Mouse (Mus musculus): ENCODE results near the gene Lyrm1. TPM values are rescaled to one million over a fixed set of nuclear protein-coding genes. Genes with fewer than 3 reads are reported as not detected.

Lyrm1 gene
- polyA plus RNA-seq, 1 experiment = 4.4 TPM

- TF ChIP-seq POLR2A (IDR thresholded peaks at IDR 0.05; ENCODE audit: borderline replicate concordance, control insufficient read depth, low read depth, low read length) (no peak), CTCF (IDR thresholded peaks at IDR 0.05; ENCODE audit: control insufficient read depth, insufficient read depth, low read length) (no peak)
- Histone ChIP-seq H3K4me1 (ENCODE audit: control insufficient read depth, insufficient read depth, low read length) (peaks cover 1% of the 10 kb centered on the region; the same call in 1 of the 2 replicates), H3K27ac (ENCODE audit: control insufficient read depth, insufficient read depth, low read depth, low read length, poor library complexity) (no peak overlapping the region), H3K4me3 (replicated peaks; ENCODE audit: control insufficient read depth, low read depth, low read length) (no peak overlapping the region)
- 66% methylated on average over 4 of the region's 4 CpGs for WGBS
These were observed 23.5 kb upstream of the Lyrm1 start for GRCm38 (mm10) chr7:119872204-119872603.

GRCm38 (mm10) chr7:119873050-119873449 is 22.6 kb upstream of the Lyrm1 start:
- H3K4me1 ChIP-seq (ENCODE audit: control insufficient read depth, insufficient read depth, low read length) = peaks cover 1% of the 10 kb centered on the region; the same call in 1 of the 2 replicates
- TF ChIP-seq POLR2A (IDR thresholded peaks at IDR 0.05; ENCODE audit: borderline replicate concordance, control insufficient read depth, low read depth, low read length) = no peak
- TF ChIP-seq CTCF (IDR thresholded peaks at IDR 0.05; ENCODE audit: control insufficient read depth, insufficient read depth, low read length) = no peak
- H3K27ac ChIP-seq (ENCODE audit: control insufficient read depth, insufficient read depth, low read depth, low read length, poor library complexity) = no peak overlapping the region
- H3K4me3 ChIP-seq (replicated peaks; ENCODE audit: control insufficient read depth, low read depth, low read length) = no peak overlapping the region
- 75% methylated on average over 2 of the region's 2 CpGs for WGBS

- 79% methylated on average over 3 of the region's 3 CpGs for WGBS
- H3K4me1 ChIP-seq (ENCODE audit: control insufficient read depth, insufficient read depth, low read length) = peaks cover 1% of the 10 kb centered on the region; the same call in 1 of the 2 replicates
- no peak overlapping the region for H3K27ac ChIP-seq (ENCODE audit: control insufficient read depth, insufficient read depth, low read depth, low read length, poor library complexity)
- H3K4me3 ChIP-seq (replicated peaks; ENCODE audit: control insufficient read depth, low read depth, low read length) = no peak overlapping the region
- TF ChIP-seq CTCF (IDR thresholded peaks at IDR 0.05; ENCODE audit: control insufficient read depth, insufficient read depth, low read length) = no peak
These were observed 19.8 kb upstream of the Lyrm1 start for GRCm38 (mm10) chr7:119875776-119876440.

GRCm38 (mm10) chr7:119879171-119879570 is 16.5 kb upstream of the Lyrm1 start:
- Histone ChIP-seq H3K4me1 (ENCODE audit: control insufficient read depth, insufficient read depth, low read length) (no peaks in the 10 kb centered on the region; the same call in 1 of the 2 replicates), H3K4me3 (replicated peaks; ENCODE audit: control insufficient read depth, low read depth, low read length) (no peak overlapping the region), H3K27ac (ENCODE audit: control insufficient read depth, insufficient read depth, low read depth, low read length, poor library complexity) (peak overlapping the region; percentile 40; the same call in 1 of the 2 replicates)
- 52% methylated on average over 4 of the region's 4 CpGs for WGBS
- TF ChIP-seq CTCF (IDR thresholded peaks at IDR 0.05; ENCODE audit: control insufficient read depth, insufficient read depth, low read length) (no peak), POLR2A (IDR thresholded peaks at IDR 0.05; ENCODE audit: borderline replicate concordance, control insufficient read depth, low read depth, low read length) (no peak)

- TF ChIP-seq POLR2A (IDR thresholded peaks at IDR 0.05; ENCODE audit: borderline replicate concordance, control insufficient read depth, low read depth, low read length) (no peak), CTCF (IDR thresholded peaks at IDR 0.05; ENCODE audit: control insufficient read depth, insufficient read depth, low read length) (no peak)
- 53% methylated on average over 5 of the region's 5 CpGs for WGBS
- Histone ChIP-seq H3K27ac (ENCODE audit: control insufficient read depth, insufficient read depth, low read depth, low read length, poor library complexity) (no peak overlapping the region), H3K4me1 (ENCODE audit: control insufficient read depth, insufficient read depth, low read length) (no peaks in the 10 kb centered on the region; the same call in 1 of the 2 replicates), H3K4me3 (replicated peaks; ENCODE audit: control insufficient read depth, low read depth, low read length) (no peak overlapping the region)
These were observed 15.3 kb upstream of the Lyrm1 start for GRCm38 (mm10) chr7:119880345-119880744.

GRCm38 (mm10) chr7:119881229-119881628 is 14.4 kb upstream of the Lyrm1 start:
- H3K4me3 ChIP-seq (replicated peaks; ENCODE audit: control insufficient read depth, low read depth, low read length) = no peak overlapping the region
- no peak for TF ChIP-seq POLR2A (IDR thresholded peaks at IDR 0.05; ENCODE audit: borderline replicate concordance, control insufficient read depth, low read depth, low read length)
- TF ChIP-seq CTCF (IDR thresholded peaks at IDR 0.05; ENCODE audit: control insufficient read depth, insufficient read depth, low read length) = no peak
- no peaks in the 10 kb centered on the region; the same call in 1 of the 2 replicates for H3K4me1 ChIP-seq (ENCODE audit: control insufficient read depth, insufficient read depth, low read length)
- WGBS = 78% methylated on average over 2 of the region's 2 CpGs
- H3K27ac ChIP-seq (ENCODE audit: control insufficient read depth, insufficient read depth, low read depth, low read length, poor library complexity) = no peak overlapping the region

GRCm38 (mm10) chr7:119887887-119888286 is 7.8 kb upstream of the Lyrm1 start:
- H3K4me1 ChIP-seq (ENCODE audit: control insufficient read depth, insufficient read depth, low read length) = no peaks in the 10 kb centered on the region
- no peak for TF ChIP-seq POLR2A (IDR thresholded peaks at IDR 0.05; ENCODE audit: borderline replicate concordance, control insufficient read depth, low read depth, low read length)
- TF ChIP-seq CTCF (IDR thresholded peaks at IDR 0.05; ENCODE audit: control insufficient read depth, insufficient read depth, low read length) = no peak
- no peak overlapping the region for H3K4me3 ChIP-seq (replicated peaks; ENCODE audit: control insufficient read depth, low read depth, low read length)
- WGBS = 79% methylated on average over 4 of the region's 4 CpGs
- no peak overlapping the region for H3K27ac ChIP-seq (ENCODE audit: control insufficient read depth, insufficient read depth, low read depth, low read length, poor library complexity)

- TF ChIP-seq CTCF (IDR thresholded peaks at IDR 0.05; ENCODE audit: control insufficient read depth, insufficient read depth, low read length) = no peak
- TF ChIP-seq POLR2A (IDR thresholded peaks at IDR 0.05; ENCODE audit: borderline replicate concordance, control insufficient read depth, low read depth, low read length) = no peak
- Histone ChIP-seq H3K4me1 (ENCODE audit: control insufficient read depth, insufficient read depth, low read length) (no peaks in the 10 kb centered on the region; the same call in 1 of the 2 replicates), H3K4me3 (replicated peaks; ENCODE audit: control insufficient read depth, low read depth, low read length) (no peak overlapping the region), H3K27ac (ENCODE audit: control insufficient read depth, insufficient read depth, low read depth, low read length, poor library complexity) (no peak overlapping the region)
- 92% methylated on average over 1 of the region's 1 CpGs for WGBS
These were observed 3.5 kb upstream of the Lyrm1 start for GRCm38 (mm10) chr7:119892198-119892597.

All from bone marrow, adult 2 months (tissue).